Mouse (Mus musculus) bone marrow macrophage, adult 2 months (primary cell): ENCODE data around the gene Dnah8.

ENCODE experiments used
- CTCF ChIP-seq: IDR thresholded peaks from 2 replicates; pipeline ENCODE4 v1.5.1; 2012; ENCODE audit warnings: low read depth, mild to moderate bottlenecking, low read length, moderate library complexity
- POLR2A ChIP-seq: IDR thresholded peaks from 2 replicates; pipeline ENCODE4 v1.6.1; 2012; ENCODE audit warnings: mild to moderate bottlenecking, low read depth, low read length, borderline replicate concordance

GRCm38 (mm10) chr17:30848086-30848485 is 223.9 kb downstream of the Dnah8 start:
- TF ChIP-seq CTCF, result no peak
- no peak for TF ChIP-seq POLR2A
